Mouse (Mus musculus): Measurements from ENCODE around the gene A930004D18Rik. TPM values are rescaled to one million over a fixed set of nuclear protein-coding genes. Genes with fewer than 3 reads are reported as not detected.

The A930004D18Rik gene
- total and polyA plus RNA-seq, 2 experiments, result 1.9 to 2.8 TPM

DNA sequence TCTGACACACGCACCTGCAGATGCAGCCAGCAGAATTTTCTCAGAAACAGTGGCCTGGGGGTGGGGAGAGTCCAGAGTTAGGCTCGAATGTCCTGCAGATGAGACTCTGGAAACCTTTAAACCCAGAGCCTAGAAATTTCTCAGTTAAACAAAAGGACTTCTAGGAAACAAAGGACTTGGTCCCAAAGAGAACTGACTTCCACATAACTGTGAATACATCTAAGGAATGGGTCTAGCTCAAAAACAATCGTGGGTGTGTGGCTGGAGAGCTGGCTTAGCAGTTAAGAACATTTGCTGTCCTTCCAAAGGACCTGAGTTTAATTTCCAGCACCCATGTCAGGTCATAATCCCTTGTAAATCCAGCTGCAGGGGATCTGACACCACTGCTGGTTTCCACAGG, 22.0 kb downstream of the A930004D18Rik start:
- TF ChIP-seq POLR2A (IDR thresholded peaks at IDR 0.05; ENCODE audit: extremely low read depth, insufficient read depth, low read length) (no peak), CTCF (IDR thresholded peaks at IDR 0.05; ENCODE audit: low read depth, low read length) (no peak)
- H3K4me1 ChIP-seq (ENCODE audit: control insufficient read depth, insufficient read depth, low read length), result no peaks in the 10 kb centered on the region
- H3K36me3 ChIP-seq (ENCODE audit: control insufficient read depth, insufficient read depth, low read length), result no peaks in the 10 kb centered on the region
- no peaks in the 10 kb centered on the region for H3K27me3 ChIP-seq (ENCODE audit: control insufficient read depth, insufficient read depth, low read length)
- no peak overlapping the region for H3K27ac ChIP-seq (replicated peaks; ENCODE audit: insufficient read depth, low read depth, low read length)
- no peaks in the 10 kb centered on the region for H3K79me2 ChIP-seq (ENCODE audit: control insufficient read depth, insufficient read depth, low read length)
- DNase-seq (ENCODE audit: extremely low read depth, low read depth, low spot score), result no peak
- no peak overlapping the region for H3K4me3 ChIP-seq (ENCODE audit: insufficient read depth, low read depth, low read length)
- 57% methylated on average over 3 of the region's 3 CpGs for WGBS
- H3K9ac ChIP-seq (ENCODE audit: low read depth, low read length), result no peak overlapping the region

DNA sequence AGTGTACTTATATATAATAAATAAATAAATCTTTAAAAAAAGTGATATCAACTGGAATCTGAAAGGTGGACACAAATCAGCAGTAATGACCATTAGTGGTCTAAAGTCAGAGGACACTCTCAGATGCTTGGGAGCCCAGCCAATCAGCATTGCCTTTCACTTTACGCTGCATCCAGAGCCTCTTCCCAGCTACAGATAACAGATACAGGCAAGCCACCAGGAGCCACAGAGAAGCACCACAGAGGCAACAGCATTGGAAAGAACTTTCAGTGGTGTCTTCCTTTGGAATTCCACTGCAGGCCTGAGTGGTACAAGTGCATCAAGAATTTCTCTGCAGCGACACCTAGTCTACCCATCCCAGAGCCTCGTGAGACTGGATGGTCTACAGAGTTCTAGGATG, 24.7 kb downstream of the A930004D18Rik start:
- DNase-seq (ENCODE audit: extremely low read depth, low read depth, low spot score), result no peak
- H3K27me3 ChIP-seq (ENCODE audit: control insufficient read depth, insufficient read depth, low read length), result no peaks in the 10 kb centered on the region
- H3K27ac ChIP-seq (replicated peaks; ENCODE audit: insufficient read depth, low read depth, low read length), result no peak overlapping the region
- no peaks in the 10 kb centered on the region for H3K36me3 ChIP-seq (ENCODE audit: control insufficient read depth, insufficient read depth, low read length)
- WGBS, result 93% methylated on average over 3 of the region's 3 CpGs
- H3K9ac ChIP-seq (ENCODE audit: low read depth, low read length), result no peak overlapping the region
- no peaks in the 10 kb centered on the region for H3K4me1 ChIP-seq (ENCODE audit: control insufficient read depth, insufficient read depth, low read length)
- TF ChIP-seq POLR2A (IDR thresholded peaks at IDR 0.05; ENCODE audit: extremely low read depth, insufficient read depth, low read length), result no peak
- TF ChIP-seq CTCF (IDR thresholded peaks at IDR 0.05; ENCODE audit: low read depth, low read length), result no peak
- H3K4me3 ChIP-seq (ENCODE audit: insufficient read depth, low read depth, low read length), result no peak overlapping the region
- H3K79me2 ChIP-seq (ENCODE audit: control insufficient read depth, insufficient read depth, low read length), result no peaks in the 10 kb centered on the region

DNA sequence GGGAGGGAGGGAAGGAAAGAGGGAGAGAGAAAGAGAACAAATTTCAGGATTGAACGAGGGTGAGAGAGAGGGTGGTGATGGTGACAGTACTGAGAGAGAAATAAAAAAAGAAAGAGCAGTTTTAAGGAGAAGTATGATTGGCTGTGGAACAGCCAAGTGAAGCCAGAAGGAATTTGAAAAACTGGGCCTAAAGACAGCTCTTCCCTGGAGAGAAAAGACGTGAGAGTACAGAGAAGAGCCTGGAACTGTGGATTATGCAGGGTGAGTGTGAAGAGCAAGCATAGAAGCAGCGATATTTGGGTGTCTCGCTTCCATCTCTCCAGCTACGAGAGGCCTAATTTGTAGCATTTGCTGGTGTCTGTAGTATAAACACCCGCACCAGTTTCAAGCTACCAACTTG, 26.3 kb downstream of the A930004D18Rik start:
- no peak for DNase-seq (ENCODE audit: extremely low read depth, low read depth, low spot score)
- H3K9ac ChIP-seq (ENCODE audit: low read depth, low read length), result no peak overlapping the region
- no peaks in the 10 kb centered on the region for H3K27me3 ChIP-seq (ENCODE audit: control insufficient read depth, insufficient read depth, low read length)
- no peaks in the 10 kb centered on the region for H3K4me1 ChIP-seq (ENCODE audit: control insufficient read depth, insufficient read depth, low read length)
- H3K4me3 ChIP-seq (ENCODE audit: insufficient read depth, low read depth, low read length), result no peak overlapping the region
- TF ChIP-seq POLR2A (IDR thresholded peaks at IDR 0.05; ENCODE audit: extremely low read depth, insufficient read depth, low read length), result no peak
- no peak for TF ChIP-seq CTCF (IDR thresholded peaks at IDR 0.05; ENCODE audit: low read depth, low read length)
- no peaks in the 10 kb centered on the region for H3K79me2 ChIP-seq (ENCODE audit: control insufficient read depth, insufficient read depth, low read length)
- H3K27ac ChIP-seq (replicated peaks; ENCODE audit: insufficient read depth, low read depth, low read length), result no peak overlapping the region
- WGBS, result 88% methylated on average over 6 of the region's 6 CpGs
- H3K36me3 ChIP-seq (ENCODE audit: control insufficient read depth, insufficient read depth, low read length), result no peaks in the 10 kb centered on the region

- DNase-seq (ENCODE audit: extremely low read depth, low read depth, low spot score), result no peak
- H3K9ac ChIP-seq (ENCODE audit: low read depth, low read length), result no peak overlapping the region
- no peaks in the 10 kb centered on the region for H3K27me3 ChIP-seq (ENCODE audit: control insufficient read depth, insufficient read depth, low read length)
- H3K4me3 ChIP-seq (ENCODE audit: insufficient read depth, low read depth, low read length), result no peak overlapping the region
- H3K79me2 ChIP-seq (ENCODE audit: control insufficient read depth, insufficient read depth, low read length), result no peaks in the 10 kb centered on the region
- 38% methylated on average over 8 of the region's 8 CpGs for WGBS
- H3K27ac ChIP-seq (replicated peaks; ENCODE audit: insufficient read depth, low read depth, low read length), result no peak overlapping the region
- no peaks in the 10 kb centered on the region for H3K36me3 ChIP-seq (ENCODE audit: control insufficient read depth, insufficient read depth, low read length)
- H3K4me1 ChIP-seq (ENCODE audit: control insufficient read depth, insufficient read depth, low read length), result no peaks in the 10 kb centered on the region
- TF ChIP-seq CTCF (IDR thresholded peaks at IDR 0.05; ENCODE audit: low read depth, low read length) (no peak), POLR2A (IDR thresholded peaks at IDR 0.05; ENCODE audit: extremely low read depth, insufficient read depth, low read length) (no peak)
Measured at GRCm38 (mm10) chr2:18005137-18005536, 32.4 kb downstream of the A930004D18Rik start.

DNA sequence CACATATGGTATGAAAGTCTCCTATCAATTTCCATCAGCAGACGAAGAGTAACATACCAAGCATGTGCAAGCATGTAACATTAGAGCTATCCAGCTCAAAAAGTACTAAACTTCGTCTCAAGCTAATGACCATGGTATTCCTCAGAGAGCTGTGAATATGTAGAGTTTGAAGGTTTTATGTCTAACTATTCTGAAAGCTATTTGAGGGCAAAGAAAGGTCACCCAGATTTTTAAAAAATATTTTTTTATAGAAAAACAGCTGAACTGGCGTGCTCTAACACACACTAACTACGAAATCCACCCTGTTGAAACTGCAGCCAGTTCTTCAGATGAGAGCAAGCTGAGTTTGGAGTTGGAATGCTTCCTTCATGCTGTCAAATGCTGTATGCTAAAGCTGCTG, 33.3 kb downstream of the A930004D18Rik start:
- no peak for TF ChIP-seq CTCF (IDR thresholded peaks at IDR 0.05; ENCODE audit: low read depth, low read length)
- no peak for TF ChIP-seq POLR2A (IDR thresholded peaks at IDR 0.05; ENCODE audit: extremely low read depth, insufficient read depth, low read length)

GRCm38 (mm10) chr2:18002306-18002705, 35.2 kb downstream of the A930004D18Rik start:
- no peak overlapping the region for H3K4me3 ChIP-seq (ENCODE audit: insufficient read depth, low read depth, low read length)
- no peak for DNase-seq (ENCODE audit: extremely low read depth, low read depth, low spot score)

More for the DNA sequence above, 33.3 kb downstream of the A930004D18Rik start:
- H3K4me1 ChIP-seq (ENCODE audit: control insufficient read depth, insufficient read depth, low read length), result no peaks in the 10 kb centered on the region
- H3K27me3 ChIP-seq (ENCODE audit: control insufficient read depth, insufficient read depth, low read length), result no peaks in the 10 kb centered on the region
- 90% methylated on average over 4 of the region's 4 CpGs for WGBS
- no peak for DNase-seq (ENCODE audit: extremely low read depth, low read depth, low spot score)
- H3K36me3 ChIP-seq (ENCODE audit: control insufficient read depth, insufficient read depth, low read length), result no peaks in the 10 kb centered on the region
- no peak overlapping the region for H3K9ac ChIP-seq (ENCODE audit: low read depth, low read length)
- no peak overlapping the region for H3K4me3 ChIP-seq (ENCODE audit: insufficient read depth, low read depth, low read length)
- no peak overlapping the region for H3K27ac ChIP-seq (replicated peaks; ENCODE audit: insufficient read depth, low read depth, low read length)
- no peaks in the 10 kb centered on the region for H3K79me2 ChIP-seq (ENCODE audit: control insufficient read depth, insufficient read depth, low read length)

More at GRCm38 (mm10) chr2:18002306-18002705, 35.2 kb downstream of the A930004D18Rik start:
- Histone ChIP-seq H3K36me3 (ENCODE audit: control insufficient read depth, insufficient read depth, low read length) (no peaks in the 10 kb centered on the region), H3K27ac (replicated peaks; ENCODE audit: insufficient read depth, low read depth, low read length) (no peak overlapping the region), H3K27me3 (ENCODE audit: control insufficient read depth, insufficient read depth, low read length) (no peaks in the 10 kb centered on the region), H3K79me2 (ENCODE audit: control insufficient read depth, insufficient read depth, low read length) (no peaks in the 10 kb centered on the region), H3K4me1 (ENCODE audit: control insufficient read depth, insufficient read depth, low read length) (no peaks in the 10 kb centered on the region), H3K9ac (ENCODE audit: low read depth, low read length) (no peak overlapping the region)
- 99% methylated on average over 3 of the region's 3 CpGs for WGBS
- no peak for TF ChIP-seq POLR2A (IDR thresholded peaks at IDR 0.05; ENCODE audit: extremely low read depth, insufficient read depth, low read length)
- no peak for TF ChIP-seq CTCF (IDR thresholded peaks at IDR 0.05; ENCODE audit: low read depth, low read length)

Data from liver, adult 2 months (tissue).